Mouse (Mus musculus) cerebellum, adult 2 months (tissue): Measurements from ENCODE around the gene Qprt.

Experiments
- CTCF ChIP-seq: fragments of 200-500 bp; IDR thresholded peaks from 2 replicates; pipeline ENCODE4 v1.5.1; 2011; ENCODE audit warnings: low read depth, mild to moderate bottlenecking, control low read depth, low read length, moderate library complexity, borderline replicate concordance; ENCODE audit not compliant: insufficient read depth
- POLR2A ChIP-seq: fragments of 200-500 bp; IDR thresholded peaks from 2 replicates; pipeline ENCODE4 v1.6.1; 2011; ENCODE audit warnings: low read length, control low read depth, borderline replicate concordance; ENCODE audit not compliant: insufficient read depth

GRCm38 (mm10) chr7:127110239-127111007, 11.6 kb downstream of the Qprt start:
- TF ChIP-seq CTCF (peak; percentile 98), POLR2A (no peak)
